Mouse (Mus musculus) heart, embryonic 10.5 days (tissue): ENCODE measurements around the gene Cldn18. TPM values are rescaled to one million over a fixed set of nuclear protein-coding genes. Genes with fewer than 3 reads are reported as not detected.

Experiments
- DNase-seq: peaks from one replicate; pipeline ENCODE4 v3.0.0-alpha.2; 2017; ENCODE audit warnings: low spot score
- H3K27ac ChIP-seq: fragments of 300-500 bp; sonication (generic); 2 replicates; pipeline ENCODE4 v1.5.1; 2016; ENCODE audit warnings: mild to moderate bottlenecking
- H3K27me3 ChIP-seq: fragments of 300-500 bp; sonication (generic); 2 replicates; pipeline ENCODE4 v1.6.1; 2016; ENCODE audit warnings: mild to moderate bottlenecking; ENCODE audit not compliant: poor library complexity, insufficient read depth, severe bottlenecking
- H3K36me3 ChIP-seq: fragments of 300-500 bp; sonication (generic); 2 replicates; pipeline ENCODE4 v1.6.1; 2016; ENCODE audit warnings: mild to moderate bottlenecking, moderate library complexity
- H3K4me1 ChIP-seq: fragments of 300-500 bp; sonication (generic); 2 replicates; pipeline ENCODE4 v1.6.1; 2016; ENCODE audit warnings: mild to moderate bottlenecking
- H3K4me3 ChIP-seq: fragments of 300-500 bp; sonication (generic); 2 replicates; pipeline ENCODE4 v1.5.1; 2016; ENCODE audit warnings: mild to moderate bottlenecking, moderate library complexity
- H3K9me3 ChIP-seq: fragments of 300-500 bp; sonication (generic); 2 replicates; pipeline ENCODE4 v1.6.1; 2016; ENCODE audit warnings: mild to moderate bottlenecking, moderate library complexity
- WGBS: fragments of 180-500 bp; shearing (Covaris S2); methylation state at CpG from one replicate; pipeline ENCODE4 v1.1.7; 2016; 5-methylcytosine and 5-hydroxymethylcytosine counted together
- polyA plus RNA-seq: library from polyadenylated mRNA; unstranded; fragments of >200 nt; fragmentation: Nextera tagmentation; extraction: Ambion mirVana; gene quantifications from 2 replicates; pipeline ENCODE4 v1.2.1, GENCODE M21; 2016

The Cldn18 gene
- polyA plus RNA-seq, 1 experiment from 2014 or later, result 0.20 TPM

DNA sequence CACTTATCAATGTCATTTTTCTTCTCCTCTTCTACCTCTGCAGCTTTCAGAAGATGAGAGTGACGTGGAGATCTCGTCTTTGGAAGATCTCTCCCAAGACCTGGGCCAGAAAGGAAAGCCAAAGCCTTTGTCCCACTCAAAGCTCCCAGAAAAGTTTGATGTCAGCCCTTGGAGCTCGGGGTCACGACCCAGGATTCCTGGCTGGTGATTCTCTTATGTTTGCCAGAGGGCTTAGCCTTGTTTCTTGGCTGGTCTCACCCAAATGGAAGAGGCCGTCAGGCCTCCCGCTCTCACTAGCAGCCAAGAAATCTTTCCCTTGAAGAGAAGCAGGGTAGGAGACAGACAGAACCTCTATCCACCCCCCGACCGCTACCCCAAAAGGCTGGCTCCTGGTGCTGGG, 49.5 kb downstream of the Cldn18 start:
- H3K9me3 ChIP-seq, result no peaks in the 10 kb centered on the region
- peaks cover 75% of the 10 kb centered on the region for H3K36me3 ChIP-seq
- H3K27ac ChIP-seq, result no peak overlapping the region
- no peaks in the 10 kb centered on the region for H3K4me1 ChIP-seq
- no peak for DNase-seq
- no peaks in the 10 kb centered on the region for H3K27me3 ChIP-seq
- 87% methylated on average over 8 of the region's 8 CpGs for WGBS
- no peak overlapping the region for H3K4me3 ChIP-seq

DNA sequence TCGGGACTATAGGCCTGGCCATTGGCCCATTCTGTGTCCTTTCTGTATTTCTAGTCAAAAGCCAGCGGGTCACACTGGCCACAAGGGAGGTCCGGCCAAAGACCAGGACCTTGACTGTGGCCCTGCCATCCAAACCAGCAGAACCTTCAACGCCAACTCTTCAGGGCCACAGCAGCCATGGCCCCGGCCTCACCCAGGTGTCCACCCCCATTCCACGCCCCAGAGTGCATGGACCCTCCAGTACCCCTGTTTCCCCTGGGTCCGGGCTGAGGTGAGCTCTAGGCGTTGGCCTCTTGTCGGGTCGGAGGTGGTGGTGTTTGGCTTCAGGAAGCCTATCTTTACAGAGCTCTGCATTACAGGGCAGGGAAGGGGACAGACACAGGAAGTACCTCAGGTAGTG, 54.2 kb downstream of the Cldn18 start:
- 89% methylated on average over 10 of the region's 10 CpGs for WGBS
- DNase-seq, result no peak
- Histone ChIP-seq H3K27ac (no peak overlapping the region), H3K27me3 (no peaks in the 10 kb centered on the region), H3K4me3 (no peak overlapping the region), H3K4me1 (peaks cover 18% of the 10 kb centered on the region), H3K9me3 (no peaks in the 10 kb centered on the region), H3K36me3 (peaks cover 82% of the 10 kb centered on the region)

DNA sequence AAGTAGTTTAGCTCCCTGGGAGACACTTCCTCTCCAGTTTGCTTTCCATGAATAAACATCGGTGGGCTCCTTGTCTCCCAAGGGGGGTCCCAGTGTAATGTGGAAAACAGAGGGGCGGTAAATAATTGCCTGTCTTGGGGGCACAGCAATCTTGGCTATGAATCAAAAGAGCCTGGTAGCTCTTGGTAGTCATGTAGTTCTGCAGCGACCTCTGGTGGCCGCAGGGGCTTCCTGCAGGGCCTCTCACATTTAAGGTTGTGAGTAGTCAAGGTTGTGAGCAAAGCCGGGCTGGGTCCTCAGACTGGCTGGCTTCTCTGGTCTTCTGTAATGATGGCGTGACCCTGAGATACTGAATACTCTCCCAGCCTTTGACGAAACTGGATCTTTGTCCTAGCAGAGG, 54.7 kb downstream of the Cldn18 start:
- H3K36me3 ChIP-seq, result peaks cover 82% of the 10 kb centered on the region
- peak overlapping the region; percentile 17; the same call in 1 of the 2 replicates for H3K27ac ChIP-seq
- no peaks in the 10 kb centered on the region for H3K9me3 ChIP-seq
- peaks cover 18% of the 10 kb centered on the region for H3K4me1 ChIP-seq
- H3K4me3 ChIP-seq, result no peak overlapping the region
- 35% methylated on average over 7 of the region's 7 CpGs for WGBS
- no peaks in the 10 kb centered on the region for H3K27me3 ChIP-seq
- no peak for DNase-seq

DNA sequence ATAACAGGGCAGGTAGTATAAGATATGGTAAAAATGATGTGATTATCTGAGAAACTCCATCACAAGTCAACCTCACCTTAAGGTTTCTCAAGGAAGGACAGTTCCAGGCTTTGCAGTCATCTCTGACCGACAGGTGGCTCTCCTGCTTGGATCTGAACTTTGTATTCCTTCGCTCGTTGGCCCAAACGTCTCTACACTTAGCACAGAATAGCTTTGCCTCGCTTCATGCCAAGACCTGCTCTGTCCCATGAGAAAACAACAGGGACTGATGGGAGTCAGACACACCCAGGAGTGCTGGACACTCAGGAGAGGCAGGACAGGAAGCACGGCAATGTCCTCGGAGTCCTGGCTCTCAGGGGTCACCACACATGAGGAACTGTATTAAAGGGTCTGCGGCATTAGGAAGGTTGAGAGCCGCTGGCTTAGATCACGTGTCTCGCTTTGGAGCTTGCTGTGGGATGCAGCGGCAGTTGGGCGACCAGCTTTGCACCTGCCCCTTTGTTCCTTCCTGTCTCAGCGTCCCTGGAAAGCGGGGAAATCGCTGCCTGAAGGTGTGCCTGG, 55.4 kb downstream of the Cldn18 start:
- Histone ChIP-seq H3K36me3 (peaks cover 82% of the 10 kb centered on the region), H3K4me3 (no peak overlapping the region), H3K27ac (peak overlapping the region; percentile 17; the same call in 1 of the 2 replicates), H3K27me3 (no peaks in the 10 kb centered on the region), H3K4me1 (peaks cover 18% of the 10 kb centered on the region), H3K9me3 (no peaks in the 10 kb centered on the region)
- 80% methylated on average over 16 of the region's 16 CpGs for WGBS
- DNase-seq, result no peak

DNA sequence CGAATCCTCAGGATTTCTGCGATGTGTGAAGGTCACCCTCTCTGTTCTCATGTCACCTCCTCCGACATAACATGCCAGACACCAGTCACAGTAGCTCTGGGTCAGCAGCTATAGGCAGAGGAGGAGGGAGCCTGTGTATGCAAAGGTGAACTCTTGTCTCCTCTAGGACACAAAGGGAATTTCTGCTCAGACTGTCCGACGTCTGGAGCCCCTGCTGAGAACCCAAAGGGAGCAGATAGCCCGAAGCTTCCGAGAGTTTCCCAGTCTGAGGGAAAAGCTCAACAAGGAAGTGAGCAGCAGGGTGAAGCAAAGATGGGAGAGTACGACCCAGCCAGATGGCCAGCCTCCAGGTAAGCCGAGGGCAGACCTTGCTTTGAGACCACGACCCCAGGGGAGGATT, 56.3 kb downstream of the Cldn18 start:
- H3K27me3 ChIP-seq, result no peaks in the 10 kb centered on the region
- DNase-seq, result no peak
- peaks cover 18% of the 10 kb centered on the region for H3K4me1 ChIP-seq
- WGBS, result 69% methylated on average over 10 of the region's 10 CpGs
- H3K4me3 ChIP-seq, result no peak overlapping the region
- no peak overlapping the region for H3K27ac ChIP-seq
- H3K9me3 ChIP-seq, result no peaks in the 10 kb centered on the region
- peaks cover 83% of the 10 kb centered on the region for H3K36me3 ChIP-seq

DNA sequence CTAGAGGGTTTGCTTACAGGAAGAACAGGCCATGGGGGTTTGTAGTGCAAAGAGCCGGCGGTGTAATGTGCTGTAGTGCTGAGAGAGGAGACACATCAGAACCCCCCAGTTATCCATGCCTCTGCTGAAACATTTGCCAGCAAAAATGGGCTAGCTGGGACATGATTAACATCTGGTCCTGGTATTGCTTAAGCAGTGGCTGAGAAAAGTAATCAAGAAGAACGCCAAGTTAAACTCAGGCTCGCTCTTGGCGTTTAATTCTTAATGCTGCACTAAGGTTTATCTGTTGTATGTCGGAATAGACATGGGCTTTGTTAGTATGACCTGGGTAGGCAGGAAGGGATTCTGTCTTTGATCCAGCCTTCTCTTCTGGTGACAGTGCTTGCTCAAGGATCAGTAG, 71.0 kb downstream of the Cldn18 start:
- no peaks in the 10 kb centered on the region for H3K9me3 ChIP-seq
- peaks cover 91% of the 10 kb centered on the region for H3K36me3 ChIP-seq
- H3K27ac ChIP-seq, result no peak overlapping the region
- 87% methylated on average over 6 of the region's 6 CpGs for WGBS
- no peak overlapping the region for H3K4me3 ChIP-seq
- H3K27me3 ChIP-seq, result no peaks in the 10 kb centered on the region
- no peaks in the 10 kb centered on the region for H3K4me1 ChIP-seq
- no peak for DNase-seq

DNA sequence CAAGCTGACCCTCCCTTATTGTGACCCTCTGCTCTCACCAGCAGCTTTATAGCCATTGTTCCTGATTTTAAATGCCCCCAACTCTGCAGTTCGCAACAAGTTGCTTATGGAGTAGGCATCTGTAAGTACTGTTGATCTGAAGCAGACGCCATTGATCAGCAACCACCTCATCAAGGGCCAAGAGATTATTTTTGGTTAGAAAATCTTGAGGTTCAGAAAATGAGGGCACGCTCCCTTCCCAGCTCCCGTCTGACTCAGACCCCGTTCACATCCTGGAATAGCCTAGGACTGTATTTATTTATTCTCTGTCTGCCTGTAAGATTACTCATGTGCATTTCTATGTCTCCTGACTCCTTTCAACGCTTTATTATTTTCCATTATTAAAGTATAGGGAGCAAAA, 71.7 kb downstream of the Cldn18 start:
- no peak for DNase-seq

DNA sequence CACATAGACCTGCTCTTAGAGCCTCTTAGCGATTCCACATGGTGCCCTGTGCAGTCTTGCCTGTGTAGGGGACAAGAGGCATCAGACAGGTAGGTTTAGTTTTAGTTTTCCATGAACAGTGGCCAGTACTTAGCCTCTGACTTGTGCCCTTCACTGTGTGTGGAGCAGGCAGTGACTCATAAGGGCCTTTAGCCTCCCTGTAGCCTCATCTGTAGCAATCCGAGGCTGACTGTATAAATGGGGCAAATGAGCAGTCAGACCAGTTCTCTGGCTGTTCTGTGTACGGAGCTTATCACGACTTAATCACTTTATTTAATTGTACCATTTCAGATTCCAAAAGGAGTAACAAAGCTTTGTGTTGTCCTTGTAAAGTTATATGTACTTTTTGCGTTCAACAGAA, 77.1 kb downstream of the Cldn18 start:
- Histone ChIP-seq H3K4me1 (peaks cover 4% of the 10 kb centered on the region; the same call in 1 of the 2 replicates), H3K27ac (no peak overlapping the region), H3K4me3 (no peak overlapping the region), H3K36me3 (peaks cover 81% of the 10 kb centered on the region), H3K27me3 (no peaks in the 10 kb centered on the region), H3K9me3 (no peaks in the 10 kb centered on the region)
- 91% methylated on average over 5 of the region's 5 CpGs for WGBS
- no peak for DNase-seq

More for the DNA sequence above, 71.7 kb downstream of the Cldn18 start:
- Histone ChIP-seq H3K4me3 (no peak overlapping the region), H3K9me3 (no peaks in the 10 kb centered on the region), H3K27me3 (no peaks in the 10 kb centered on the region), H3K4me1 (no peaks in the 10 kb centered on the region), H3K36me3 (peaks cover 85% of the 10 kb centered on the region), H3K27ac (no peak overlapping the region)
- WGBS, result 91% methylated on average over 6 of the region's 6 CpGs

Other genes starting within 250 kb of the Cldn18 start
- gene Armc8, start 148.4 kb downstream of the Cldn18 start, polyA plus RNA-seq, result 22.7 and 26.3 TPM in 2 replicates
- 23.2 and 32.9 TPM in 2 replicates for gene Dbr1, start 141.5 kb downstream of the Cldn18 start, polyA plus RNA-seq
- not detected in 2 replicates for gene A4gnt, start 104.8 kb downstream of the Cldn18 start, polyA plus RNA-seq
- 24.0 and 26.5 TPM in 2 replicates for gene Dzip1l, start 87.8 kb downstream of the Cldn18 start, polyA plus RNA-seq
- gene Sox14, start 158.9 kb upstream of the Cldn18 start, polyA plus RNA-seq, result 0.18 TPM in 1 of 2 replicates, not detected in the other